Mouse (Mus musculus) cerebellum, adult 11-12 months (tissue): ENCODE measurements around the gene Pax8.

Source experiments
- DNase-seq: peaks from one replicate; pipeline ENCODE4 v3.0.0; 2022

Gene Pax8

GRCm38 (mm10) chr2:24475420-24475819 is at the start of gene Pax8:
Gene Pax8, minus strand, starts transcription at chr2:24475599.
- no peak for DNase-seq

DNA sequence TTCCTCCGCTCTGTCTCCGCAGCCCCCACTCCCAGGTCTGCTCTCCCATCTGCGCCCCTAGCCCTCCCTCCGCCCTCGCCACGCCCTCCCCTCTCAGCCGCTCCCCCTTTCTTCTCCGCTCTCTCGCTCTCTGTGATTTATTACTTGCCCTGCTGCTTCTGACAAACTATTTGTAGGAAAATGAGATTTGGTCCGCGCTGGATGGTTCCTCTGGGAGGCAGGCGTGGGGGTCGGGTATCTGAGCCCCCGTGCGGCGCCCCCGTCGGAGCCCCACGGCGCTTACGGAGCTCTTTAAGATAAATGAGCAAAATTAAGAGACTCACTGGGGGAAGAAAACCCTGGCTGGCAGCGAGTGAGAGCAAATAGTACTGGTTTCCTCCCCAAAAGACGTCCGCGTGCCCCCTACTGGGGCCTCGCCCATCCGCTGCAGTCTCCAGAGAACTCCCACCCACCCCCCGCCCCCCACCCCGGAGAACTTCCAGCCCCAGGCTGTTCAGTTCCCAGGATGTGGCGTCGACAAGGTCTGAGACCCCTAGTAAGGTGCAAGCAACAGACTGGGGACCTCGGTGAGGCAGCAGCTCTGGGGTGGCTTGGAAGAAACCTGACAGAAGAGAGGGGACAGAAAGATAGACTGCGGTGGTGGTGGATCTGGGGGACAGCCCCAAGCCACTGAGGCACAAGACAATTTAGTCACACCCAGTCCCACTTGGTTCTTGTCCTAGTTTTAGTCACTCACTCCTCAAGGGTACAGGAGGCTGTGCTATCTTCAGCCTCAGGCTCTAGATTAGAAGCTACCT is 46.2 kb upstream of the Pax8 start:
- DNase-seq, result no peak

DNA sequence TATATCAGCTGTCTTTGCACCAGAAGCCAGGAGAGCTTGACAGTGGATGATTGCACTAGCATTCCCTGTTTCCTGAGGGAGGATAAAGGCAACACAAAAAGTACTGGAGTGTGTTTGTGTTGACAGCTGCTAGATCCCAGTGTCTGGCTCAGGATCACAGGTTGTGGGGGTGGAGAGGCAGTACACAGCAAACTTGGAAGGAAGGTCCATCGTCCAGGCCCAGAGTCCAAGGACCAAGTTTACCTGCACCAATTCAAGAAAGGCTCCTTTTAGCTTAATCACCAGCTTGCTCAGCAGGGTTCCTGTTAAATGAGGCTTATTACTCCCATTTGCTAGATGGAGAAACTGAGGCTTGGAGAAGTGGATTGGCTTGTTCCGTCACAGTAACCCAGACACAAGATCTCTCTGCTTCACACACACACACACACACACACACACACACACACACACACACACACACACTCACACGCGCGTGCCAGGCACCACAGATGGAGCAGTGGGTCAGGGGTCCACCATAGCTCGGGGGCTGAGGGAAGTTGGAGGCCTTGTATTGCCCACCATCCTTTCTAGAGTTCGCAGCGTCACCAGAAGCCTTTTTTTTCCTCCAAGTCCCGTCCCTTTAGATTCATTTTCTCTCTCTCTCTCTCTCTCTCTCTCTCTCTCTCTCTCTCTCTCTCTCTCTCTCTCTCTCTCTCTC is 45.3 kb upstream of the Pax8 start:
- no peak for DNase-seq

GRCm38 (mm10) chr2:24516946-24517345 is 41.5 kb upstream of the Pax8 start:
- DNase-seq, result peak; percentile 35

- DNase-seq, result no peak
Observed at GRCm38 (mm10) chr2:24507359-24507758, 32.0 kb upstream of the Pax8 start.

DNA sequence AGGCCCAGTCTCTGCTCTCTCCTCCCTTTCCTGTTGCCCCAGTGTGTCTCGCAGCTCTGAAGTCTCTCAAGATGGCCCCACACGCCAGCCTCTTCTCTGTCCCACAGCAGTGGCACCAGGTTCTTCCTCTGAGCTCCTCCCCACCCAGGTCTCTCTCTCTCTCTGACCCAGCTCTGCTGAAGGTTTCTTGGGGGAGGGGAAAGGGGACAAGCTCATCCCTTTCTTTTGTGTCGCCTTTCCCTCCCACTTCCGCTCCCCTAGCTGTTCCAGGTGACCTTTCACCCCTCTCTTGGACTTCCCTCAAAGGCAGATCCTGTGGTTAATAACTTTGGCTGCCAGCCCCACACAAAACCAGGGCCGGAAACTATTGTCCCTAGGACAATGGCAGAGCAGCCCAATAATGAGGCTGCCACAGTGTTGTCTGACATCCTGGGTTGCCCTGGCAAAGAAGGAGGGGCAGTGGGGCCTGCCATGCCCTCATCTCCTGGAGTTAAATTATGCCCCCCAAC is 27.6 kb upstream of the Pax8 start:
- DNase-seq, result no peak

DNA sequence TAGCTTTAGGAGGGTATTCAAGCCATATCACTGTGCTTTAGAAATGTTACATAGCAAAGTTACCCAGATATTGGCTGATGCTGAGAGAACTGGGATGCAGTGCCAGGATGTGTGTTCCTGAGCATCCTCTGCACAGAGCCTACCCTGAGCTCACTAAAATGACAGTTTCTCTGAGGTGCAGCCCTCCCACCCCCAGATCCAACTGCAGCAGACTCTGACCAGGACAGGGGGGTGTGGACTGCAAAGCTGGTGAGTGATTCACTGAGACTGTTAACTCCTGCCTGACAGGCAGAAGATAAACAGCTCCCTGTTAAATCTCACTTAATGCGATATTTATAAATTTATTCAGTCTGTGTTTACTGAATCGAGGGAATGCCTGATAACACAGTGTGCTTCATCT is 25.5 kb upstream of the Pax8 start:
- no peak for DNase-seq

- no peak for DNase-seq
Observed at GRCm38 (mm10) chr2:24490564-24490963, 15.2 kb upstream of the Pax8 start.

DNA sequence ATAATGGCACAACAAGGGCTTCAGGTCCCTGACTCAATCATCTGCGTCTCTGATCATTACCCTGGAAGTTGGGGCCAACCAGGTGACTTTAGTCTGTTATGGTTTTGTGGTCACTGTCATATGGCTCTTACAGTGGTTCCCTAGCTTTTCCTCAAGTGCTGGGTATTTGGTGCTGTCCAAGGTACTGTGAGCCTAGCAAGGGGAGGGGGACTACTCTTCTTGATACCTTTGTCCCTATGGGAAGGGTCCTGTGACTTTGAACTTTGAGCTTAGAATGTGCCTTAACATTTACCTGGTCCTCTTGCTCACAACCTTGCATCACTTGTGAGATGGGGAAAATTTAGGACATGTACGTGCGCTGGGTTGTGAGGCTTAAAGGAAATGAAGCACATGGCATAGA is 13.3 kb upstream of the Pax8 start:
- DNase-seq, result no peak

DNA sequence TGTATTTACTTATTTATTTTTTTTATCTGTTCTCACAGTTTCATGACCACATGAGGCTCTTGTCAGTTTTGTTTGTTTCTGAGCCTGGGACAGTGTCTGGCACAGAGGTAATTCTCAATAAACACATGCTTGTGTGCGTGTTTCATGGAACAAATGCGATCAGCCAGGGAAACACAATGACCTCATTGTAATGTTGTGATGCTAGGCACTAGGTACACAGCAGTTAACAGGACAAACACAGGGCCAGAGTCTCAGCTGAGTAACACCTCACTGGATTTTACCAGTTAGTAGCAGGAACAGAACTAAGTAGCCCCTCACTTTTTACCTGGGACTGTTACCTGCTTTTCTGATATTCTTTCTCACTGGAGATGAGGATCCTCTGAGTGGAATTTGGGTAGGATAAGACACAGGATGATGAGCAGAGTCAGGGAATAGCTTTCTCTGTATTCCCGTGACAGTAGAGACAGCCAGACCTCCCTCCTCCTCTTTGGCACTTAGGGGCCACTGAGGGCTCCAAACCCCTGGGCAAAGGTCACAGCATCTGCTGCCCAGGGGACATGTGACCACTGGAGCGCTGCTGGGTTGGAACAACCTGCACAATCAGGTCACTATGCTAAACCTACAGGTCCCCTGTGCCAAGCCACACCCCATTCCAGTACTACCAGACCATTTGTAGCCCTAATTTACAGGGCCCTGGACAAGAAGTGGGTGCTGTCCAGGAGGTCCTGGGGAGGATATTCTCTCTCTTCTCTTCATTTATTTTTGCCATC is 11.8 kb upstream of the Pax8 start:
- no peak for DNase-seq

DNA sequence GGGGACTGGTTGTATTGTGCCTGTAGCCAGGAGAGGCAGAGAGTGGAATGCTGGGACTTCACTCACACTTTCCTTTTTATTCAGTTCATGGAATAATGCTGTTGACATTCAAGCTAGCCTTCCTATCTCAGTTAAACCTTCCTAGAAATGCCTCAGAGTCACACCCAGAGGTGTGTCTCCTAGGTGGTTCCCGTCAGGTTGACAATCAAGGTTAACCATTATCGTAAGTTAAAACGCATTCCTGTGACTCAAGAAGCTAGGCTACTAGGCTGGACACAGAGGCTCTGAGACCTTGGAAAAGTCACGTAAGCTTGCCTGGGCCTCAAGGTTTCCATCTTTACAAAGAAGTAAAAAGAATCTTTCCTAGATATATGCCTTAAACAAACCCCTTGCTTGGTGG is 10.0 kb upstream of the Pax8 start:
- DNase-seq, result no peak

DNA sequence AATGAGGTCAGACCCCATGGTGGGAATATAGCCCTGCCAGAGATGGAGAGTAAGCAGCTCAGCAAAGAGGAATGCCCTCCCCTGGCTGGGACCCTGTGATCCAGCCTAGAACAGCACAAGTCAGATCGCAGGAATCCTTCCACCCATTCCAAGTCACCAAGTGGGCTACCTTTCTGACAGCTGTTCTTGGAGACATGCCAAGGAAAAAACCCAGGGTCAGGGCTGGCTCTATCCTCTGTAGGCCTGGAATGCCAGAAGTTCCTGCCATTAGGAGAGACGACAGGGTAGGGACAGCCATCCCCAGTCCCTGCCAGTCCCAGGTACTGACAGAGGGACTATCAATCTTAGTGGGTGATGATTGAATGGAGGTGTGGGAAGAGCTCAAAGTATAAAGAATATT is 4.5 kb upstream of the Pax8 start:
- no peak for DNase-seq

GRCm38 (mm10) chr2:24479151-24479550 is 3.8 kb upstream of the Pax8 start:
- DNase-seq, result peak; percentile 10

DNA sequence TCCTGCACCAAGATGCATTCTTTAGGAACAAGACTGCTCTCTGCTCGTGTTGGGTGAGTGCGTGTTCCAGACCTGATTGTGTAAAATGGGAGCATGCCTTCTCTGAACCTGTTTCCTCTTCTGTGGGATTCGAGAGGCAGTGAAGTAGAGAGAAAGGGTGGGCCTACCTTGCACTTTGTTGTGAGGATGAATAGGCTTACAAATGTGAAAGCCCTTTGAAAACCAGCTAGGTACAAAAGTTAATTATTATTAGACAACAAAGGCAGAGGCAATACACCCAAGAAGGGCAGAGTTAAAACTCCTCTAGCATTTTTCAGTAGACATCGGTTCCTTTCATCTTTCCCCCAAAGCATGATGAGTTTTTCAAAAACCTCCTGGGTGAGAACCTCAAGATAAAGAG is 3.2 kb upstream of the Pax8 start:
- DNase-seq, result no peak

DNA sequence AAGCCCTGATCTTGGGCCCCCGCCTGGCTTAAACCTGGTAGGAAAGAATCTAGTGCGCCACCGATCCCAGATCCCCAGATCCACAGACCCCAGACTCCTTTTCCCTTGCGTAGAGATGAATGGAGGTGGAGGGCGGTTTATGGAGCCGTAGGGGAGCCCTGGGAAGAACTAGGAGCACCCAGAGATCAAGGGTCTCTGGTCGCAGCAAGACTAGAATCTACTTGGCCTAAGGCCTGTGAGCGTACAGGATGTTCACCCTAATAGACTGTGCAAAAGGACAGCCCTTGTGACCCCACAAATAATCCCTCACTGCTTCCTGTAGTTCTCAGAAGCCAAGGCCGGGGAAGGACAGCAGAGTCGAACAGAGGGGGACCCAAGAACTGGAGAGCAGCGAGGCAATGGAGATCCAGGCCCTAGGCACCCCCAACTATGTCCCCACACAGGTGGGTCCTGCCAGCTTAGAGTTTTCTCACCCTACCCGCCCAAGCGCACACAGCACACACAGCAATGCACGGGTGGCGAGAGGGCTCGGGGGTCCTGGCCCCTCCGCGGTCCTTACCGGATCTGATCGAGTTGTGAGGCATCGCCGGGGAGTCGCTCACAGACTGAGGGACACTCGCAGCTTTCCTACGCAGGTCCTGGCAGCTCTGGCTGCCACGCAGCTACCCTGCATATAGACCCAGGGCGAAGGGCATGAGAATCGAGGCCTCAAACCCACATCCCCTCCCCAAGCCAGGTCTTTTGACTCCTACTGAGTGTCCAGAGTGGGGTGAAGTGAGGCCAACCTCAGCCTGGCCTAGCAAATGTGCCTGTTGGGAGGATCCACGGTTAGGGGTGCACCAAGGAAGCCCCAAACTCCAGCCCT is 653 bp downstream of the Pax8 start:
- no peak for DNase-seq

- DNase-seq, result no peak
Observed at GRCm38 (mm10) chr2:24473641-24474511, 1.5 kb downstream of the Pax8 start.

DNA sequence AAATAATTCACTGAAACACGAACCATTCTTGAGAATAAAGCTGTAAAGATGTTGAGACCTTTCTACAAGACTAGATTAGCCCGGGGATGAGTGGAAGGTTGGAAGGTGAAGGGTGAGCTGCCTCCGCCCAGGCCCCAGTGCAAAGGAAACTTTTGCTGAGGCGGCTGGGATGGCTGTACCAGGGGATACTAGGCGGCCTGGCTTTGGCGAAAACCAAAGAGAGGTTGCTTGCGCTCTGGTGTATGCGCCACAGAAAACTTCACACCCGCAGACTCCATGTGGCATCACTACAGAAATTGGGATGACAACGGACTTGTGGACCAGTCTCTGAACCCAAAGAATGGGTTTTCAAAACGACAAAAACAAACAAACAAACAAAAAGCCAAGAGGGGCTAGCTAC is 2.7 kb downstream of the Pax8 start:
- no peak for DNase-seq

GRCm38 (mm10) chr2:24472111-24472510 is 3.3 kb downstream of the Pax8 start:
- DNase-seq, result no peak

- DNase-seq, result no peak
Observed at GRCm38 (mm10) chr2:24469102-24469501, 6.3 kb downstream of the Pax8 start.

- DNase-seq, result no peak
Observed at GRCm38 (mm10) chr2:24468430-24468829, 7.0 kb downstream of the Pax8 start.

DNA sequence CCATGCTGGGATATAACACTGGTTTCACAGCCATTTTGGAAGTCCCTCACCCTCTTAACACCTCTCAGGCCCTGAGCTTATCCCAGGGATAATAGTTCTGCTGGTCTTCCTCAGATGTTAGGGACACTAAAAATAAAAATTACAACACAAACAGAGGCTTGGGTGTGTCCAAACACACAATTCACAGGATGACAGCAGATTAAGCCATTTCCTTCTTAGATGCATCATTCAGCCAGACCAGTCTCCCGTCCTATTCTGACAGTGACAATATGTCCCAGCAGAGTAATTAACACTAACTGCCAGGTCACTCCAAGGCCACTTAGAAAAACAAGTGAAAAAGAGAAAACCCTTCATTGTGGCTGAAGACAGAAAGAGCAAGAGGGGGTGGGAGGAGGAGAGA is 8.2 kb downstream of the Pax8 start:
- DNase-seq, result no peak

GRCm38 (mm10) chr2:24460808-24461127 is 14.6 kb downstream of the Pax8 start:
- no peak for DNase-seq
